Mouse (Mus musculus) left cerebral cortex, adult 18-20 months (tissue): Measurements from ENCODE around the gene Tspan15. TPM values are rescaled to one million over a fixed set of nuclear protein-coding genes. Genes with fewer than 3 reads are reported as not detected.

Experiments
- DNase-seq, 2 experiments: peaks; one replicate each; pipeline ENCODE4 v3.0.0; 2021 to 2022; ENCODE audit warnings: low spot score in 2 of 2, mixed read lengths in 1 of 2
- total RNA-seq, 2 experiments: library from RNA; stranded (reverse); gene quantifications; 2 replicates each; pipeline ENCODE4 v1.2.3; 2021

Gene Tspan15
- total RNA-seq, 2 experiments from 2014 or later = 8.3 to 9.0 TPM

- DNase-seq = no peak
These were observed 760 bp upstream of the Tspan15 start for GRCm38 (mm10) chr10:62231811-62232210.

DNA sequence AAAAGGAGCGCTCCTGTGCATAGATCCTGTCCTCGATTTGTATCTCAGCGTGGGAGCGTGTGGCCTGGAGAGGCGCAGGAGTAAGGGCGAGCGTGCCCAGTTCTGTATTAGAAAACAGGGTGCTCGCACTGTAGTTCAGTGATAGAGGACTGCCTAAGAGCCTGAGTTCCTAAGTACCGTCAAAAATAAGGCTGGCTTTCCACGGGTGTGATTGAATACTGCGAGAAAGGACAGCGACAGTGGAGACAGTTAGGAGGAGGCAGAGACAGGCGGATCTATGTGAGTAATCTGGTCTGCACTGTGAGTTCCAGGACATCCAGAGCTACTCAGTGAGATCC lies 313 bp upstream of the Tspan15 start:
- DNase-seq = no peak

GRCm38 (mm10) chr10:62228126-62228525 lies 2.9 kb downstream of the Tspan15 start:
- no peak for DNase-seq

GRCm38 (mm10) chr10:62225839-62226238 lies 5.2 kb downstream of the Tspan15 start:
- DNase-seq = no peak

GRCm38 (mm10) chr10:62224231-62224630 lies 6.8 kb downstream of the Tspan15 start:
- DNase-seq = no peak

DNA sequence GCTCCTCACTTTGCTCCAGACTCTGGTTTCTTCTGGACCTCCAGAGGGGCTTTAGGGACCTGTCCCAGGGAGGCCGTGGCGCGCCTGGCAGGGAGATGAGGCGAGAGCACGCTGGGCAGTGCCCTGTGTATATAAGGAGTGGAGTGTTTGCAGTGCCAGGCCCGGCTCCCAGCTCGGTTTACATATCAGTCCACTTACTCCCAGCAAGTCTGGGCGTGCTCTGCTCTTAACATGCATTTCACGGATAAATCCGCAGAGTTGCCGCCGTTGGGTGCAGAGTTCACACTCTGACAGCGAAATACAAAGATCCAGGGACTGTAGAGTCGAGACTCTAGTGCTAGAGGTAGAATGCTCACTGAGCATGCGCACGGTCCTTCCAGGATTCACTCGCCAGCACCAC lies 8.3 kb downstream of the Tspan15 start:
- no peak for DNase-seq

DNA sequence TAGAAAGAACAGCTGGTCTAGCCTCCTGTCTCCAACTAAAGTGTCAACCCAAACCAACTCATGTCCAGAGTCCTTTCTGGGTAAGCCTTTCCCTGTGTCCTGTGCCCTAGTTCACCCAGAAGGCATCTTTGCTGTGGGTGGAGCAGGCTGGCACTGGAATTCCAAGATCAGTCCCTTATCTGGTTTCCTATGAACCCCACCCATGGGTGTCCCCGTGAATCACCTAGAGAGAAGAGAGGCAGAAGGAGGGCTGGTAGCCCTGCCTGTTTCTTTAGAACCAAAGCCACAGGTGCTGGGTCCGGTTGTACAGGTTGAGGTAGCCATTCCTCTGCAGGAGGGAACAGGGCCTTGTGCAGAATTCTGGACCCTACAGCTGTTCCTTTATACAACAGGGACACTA lies 9.4 kb downstream of the Tspan15 start:
- no peak for DNase-seq

- DNase-seq = no peak
These were observed 10.1 kb downstream of the Tspan15 start for GRCm38 (mm10) chr10:62220732-62221514.

- no peak for DNase-seq
These were observed 12.3 kb downstream of the Tspan15 start for GRCm38 (mm10) chr10:62218789-62219172.

GRCm38 (mm10) chr10:62218044-62218788 lies 12.8 kb downstream of the Tspan15 start:
- no peak for DNase-seq

DNA sequence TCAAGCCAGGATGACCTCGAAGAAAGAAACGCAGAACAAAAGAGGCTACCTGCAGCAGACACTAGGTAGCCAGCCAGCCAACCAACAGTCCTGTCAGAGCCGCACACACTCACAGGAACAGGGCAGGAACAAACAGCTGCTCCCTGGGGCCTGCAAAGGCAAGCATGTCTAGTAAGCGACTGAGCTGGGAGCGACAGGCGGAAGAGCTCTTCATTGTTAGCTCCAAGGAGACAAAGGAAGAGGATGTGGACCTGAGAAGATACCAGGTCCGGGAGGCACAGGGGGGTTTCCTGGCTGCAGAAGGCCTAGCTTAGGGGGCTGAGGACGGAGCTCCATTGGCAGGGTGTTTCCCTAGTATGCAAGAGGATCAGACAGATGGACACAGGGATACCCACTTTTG lies 13.9 kb downstream of the Tspan15 start:
- no peak for DNase-seq

- DNase-seq = no peak
These were observed 14.5 kb downstream of the Tspan15 start for GRCm38 (mm10) chr10:62216595-62216994.

DNA sequence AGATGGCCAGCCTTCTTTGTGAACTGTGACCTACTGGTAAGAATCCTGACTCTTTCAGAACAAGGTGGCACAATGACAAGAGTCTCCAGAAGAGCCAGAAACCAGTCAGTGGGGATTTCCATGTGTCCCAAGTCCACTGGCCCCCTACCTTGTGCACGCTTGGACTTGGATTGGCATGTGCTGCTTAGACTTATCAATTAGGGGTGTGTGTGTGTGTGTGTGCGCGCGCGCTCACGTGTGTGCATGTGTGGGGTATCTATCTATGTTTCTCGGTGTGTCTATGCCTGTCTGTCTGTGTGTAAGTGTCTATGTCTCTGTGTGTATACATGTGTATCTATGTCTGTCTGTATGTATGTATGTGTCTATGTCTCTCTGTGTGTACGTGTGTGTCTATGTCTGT lies 15.4 kb downstream of the Tspan15 start:
- no peak for DNase-seq

DNA sequence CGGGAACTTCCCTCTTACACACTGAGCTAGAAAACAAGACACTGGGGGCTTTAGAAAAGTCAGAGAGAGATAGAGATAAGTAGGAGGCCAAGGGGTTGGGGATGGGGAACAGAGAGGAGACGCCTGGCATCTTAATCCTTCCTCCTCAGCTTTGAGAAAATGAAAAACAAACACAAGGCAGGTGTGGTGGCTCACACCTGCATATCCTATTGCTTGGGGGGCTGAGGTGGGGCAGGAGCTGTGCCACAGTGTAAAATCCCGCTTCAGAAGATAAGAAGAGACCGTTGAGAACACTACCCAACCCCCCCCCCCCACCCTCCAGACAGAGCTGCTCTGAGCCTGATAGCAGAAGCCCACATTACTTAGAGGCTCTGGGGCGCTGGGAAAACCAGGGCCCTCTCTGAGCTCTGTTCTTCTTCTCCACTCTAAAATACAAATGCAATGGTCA lies 15.9 kb downstream of the Tspan15 start:
- DNase-seq = no peak

DNA sequence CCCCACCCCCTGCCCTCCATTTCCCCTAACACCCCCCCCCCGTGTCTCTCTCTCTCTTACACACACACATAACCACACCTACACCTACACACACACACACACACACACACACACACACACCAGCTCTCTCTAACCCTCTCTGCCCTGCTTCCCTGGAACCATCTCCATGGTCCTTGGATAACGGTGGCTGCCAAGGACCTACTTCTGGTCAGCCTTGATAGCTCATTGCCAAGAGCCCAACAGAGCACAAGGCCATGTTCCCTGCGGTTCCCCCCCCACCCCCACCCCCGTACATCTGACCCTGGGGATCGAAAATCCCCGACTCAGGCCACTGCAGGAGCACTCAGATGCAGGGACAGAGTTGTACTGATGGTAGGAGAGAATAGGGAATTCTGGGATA lies 19.7 kb downstream of the Tspan15 start:
- no peak for DNase-seq

DNA sequence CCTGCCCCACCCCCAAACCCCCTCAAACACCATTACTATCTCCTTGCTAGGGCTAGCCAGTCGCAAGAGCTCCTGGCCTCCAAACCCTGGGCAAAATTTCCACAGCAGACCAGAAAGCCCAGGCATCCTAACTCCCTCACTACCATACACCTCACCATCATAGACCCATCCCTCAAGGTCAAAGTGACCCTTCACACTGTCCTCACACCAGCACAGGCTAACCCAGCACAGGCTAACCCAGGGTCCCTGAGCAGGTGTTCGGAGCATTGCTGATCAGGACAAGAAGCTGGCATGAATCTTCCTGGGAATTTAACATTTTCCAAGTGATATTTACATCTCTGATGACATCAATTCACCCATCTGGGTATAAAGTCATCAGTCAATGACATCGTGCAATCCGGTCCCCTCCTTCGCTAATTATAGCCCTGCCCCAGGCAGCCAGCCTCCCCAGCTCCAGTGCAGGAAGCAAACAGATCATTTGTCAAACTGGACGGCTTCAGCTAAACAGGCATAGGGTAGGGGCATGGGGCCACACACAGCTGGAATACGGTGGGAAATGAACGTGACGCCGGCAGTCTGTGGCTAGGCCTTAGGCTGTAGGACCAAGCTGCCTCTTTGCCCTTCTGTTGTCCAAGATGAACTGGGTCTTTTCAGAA lies 22.7 kb downstream of the Tspan15 start:
- no peak for DNase-seq

GRCm38 (mm10) chr10:62202574-62202973 lies 28.5 kb downstream of the Tspan15 start:
- peak; percentile 38 to 43 for DNase-seq

- no peak for DNase-seq
These were observed 32.2 kb downstream of the Tspan15 start for GRCm38 (mm10) chr10:62198891-62199290.

- no peak for DNase-seq
These were observed 33.6 kb downstream of the Tspan15 start for GRCm38 (mm10) chr10:62197403-62197802.

DNA sequence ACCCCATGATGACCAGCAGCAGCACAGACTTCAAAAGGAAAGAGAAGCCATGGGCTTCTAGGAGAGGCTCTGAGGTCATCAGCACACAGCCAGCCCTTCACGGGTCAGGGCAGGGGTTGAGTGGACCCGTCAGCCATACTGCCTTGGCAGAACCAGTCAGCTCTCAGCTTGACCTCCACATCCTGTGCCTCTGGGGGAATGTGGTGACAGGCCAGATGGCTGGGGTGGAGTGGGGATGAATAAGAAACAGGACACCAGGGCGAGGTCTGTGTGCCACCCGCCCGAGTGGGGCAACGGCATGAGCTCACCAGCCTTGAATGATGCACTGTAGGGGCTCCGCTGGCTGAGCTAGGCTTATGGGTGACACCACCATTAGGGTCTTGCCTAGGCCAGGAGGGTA lies 35.7 kb downstream of the Tspan15 start:
- no peak for DNase-seq

DNA sequence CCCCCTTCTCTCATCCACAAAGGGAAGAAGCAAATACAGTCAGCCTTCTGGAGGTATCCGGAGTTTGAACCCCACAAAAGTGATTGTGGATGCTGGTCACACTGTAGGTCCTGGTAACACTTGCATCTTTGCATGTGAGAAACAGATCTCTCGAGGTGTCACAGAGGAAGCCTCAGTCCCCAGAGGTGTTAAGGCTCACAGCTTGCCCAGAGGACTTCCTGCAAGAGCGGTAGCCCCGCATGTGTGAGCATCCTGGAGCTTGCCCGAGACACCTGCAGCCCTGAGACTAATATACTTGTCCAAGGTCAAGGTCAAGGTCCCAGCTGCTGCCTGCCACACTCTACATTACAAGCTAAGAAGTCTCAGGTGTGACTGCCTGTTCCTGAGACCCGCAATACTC lies 36.1 kb downstream of the Tspan15 start:
- DNase-seq = no peak

- peak; percentile 47 to 49 for DNase-seq
These were observed 36.6 kb downstream of the Tspan15 start for GRCm38 (mm10) chr10:62194461-62194860.
